ENCODE assay signal across 8 mouse cellular contexts in the genomic region with DNA sequence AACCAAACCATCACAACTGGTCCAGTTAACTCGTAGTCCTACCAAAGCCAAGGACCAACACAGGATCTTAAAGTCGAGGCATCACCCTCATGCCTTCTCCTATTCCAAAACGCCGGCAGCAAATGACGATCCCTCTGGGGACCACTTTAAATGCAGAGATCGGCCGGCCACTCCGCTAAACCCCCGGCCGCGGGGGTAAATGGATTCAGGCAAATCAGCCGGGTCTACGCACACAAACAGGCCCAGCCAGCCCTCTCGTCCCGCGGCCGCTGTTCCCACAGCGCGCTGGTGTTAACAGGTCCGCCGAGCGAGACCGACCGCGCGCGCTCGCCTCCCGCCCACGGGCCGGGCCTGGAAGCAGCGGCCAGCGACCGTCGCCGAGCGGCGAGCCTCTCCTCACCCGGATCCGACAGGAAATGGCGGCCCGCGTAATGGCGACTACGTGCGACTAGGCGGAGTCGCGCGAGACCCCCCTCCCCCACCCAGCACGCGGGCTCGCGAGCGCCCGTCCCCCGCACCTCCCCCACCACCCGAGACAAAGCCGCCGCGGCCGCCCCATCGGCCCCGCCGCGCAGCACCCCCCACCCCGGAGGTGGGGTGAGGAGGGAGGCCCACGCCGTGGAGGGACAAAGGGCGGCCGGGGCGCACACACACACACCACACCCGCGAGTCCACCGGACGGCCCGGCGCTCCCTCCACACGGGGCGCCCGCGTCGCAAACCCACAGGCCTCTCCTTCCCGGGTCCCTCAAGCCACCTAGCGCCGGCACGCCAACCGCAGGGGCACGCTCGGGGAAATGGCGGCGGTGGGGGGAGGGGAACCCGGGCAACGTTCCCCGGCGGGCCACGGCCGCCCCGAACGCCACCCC. TPM values are rescaled to one million over a fixed set of nuclear protein-coding genes. Genes with fewer than 3 reads are reported as not detected.
DNase-seq lines count a peak whose midpoint lies in the region; ATAC-seq and TF ChIP-seq lines count a peak whose summit lies in the region.

No protein-coding gene starts in this region.

- no peaks in the 10 kb centered on the region for H3K27me3 ChIP-seq in CH12.LX (replicated peaks)
- no peaks in the 10 kb centered on the region for H3K27me3 ChIP-seq in forebrain, embryonic 12.5 days
- no peaks in the 10 kb centered on the region for H3K27me3 ChIP-seq in neural tube, embryonic 13.5 days

- TF ChIP-seq POLR2A in CH12.LX (IDR thresholded peaks at IDR 0.05; ENCODE audit: low read depth, low read length) = no peak; the same call in 1 of the 2 replicates

- H3K27ac ChIP-seq in CH12.LX (ENCODE audit: insufficient read depth, low read depth) = peak overlapping the region; percentile 88
- H3K27ac ChIP-seq in forebrain, embryonic 12.5 days = peak overlapping the region; percentile 98
- peak overlapping the region; percentile 100 for H3K27ac ChIP-seq in neural tube, embryonic 13.5 days (replicated peaks)

- no peak for TF ChIP-seq RAD21 in CH12.LX (IDR thresholded peaks at IDR 0.05; ENCODE audit: low read depth, low read length)

- peak overlapping the region; percentile 91 for H3K9ac ChIP-seq in CH12.LX (ENCODE audit: insufficient read depth, low read depth)
- H3K9ac ChIP-seq in forebrain, embryonic 12.5 days = peak overlapping the region; percentile 99
- H3K9ac ChIP-seq in neural tube, embryonic 13.5 days = peak overlapping the region; percentile 100

- peaks cover 0 to 24% of the 10 kb centered on the region in 2 experiments; a peak in 2 of 4 replicates for H3K4me1 ChIP-seq in CH12.LX (ENCODE audit: control insufficient read depth in 1 of 2, insufficient read depth in 2 of 2)
- peaks cover 6% of the 10 kb centered on the region for H3K4me1 ChIP-seq in forebrain, embryonic 12.5 days
- peaks cover 23% of the 10 kb centered on the region for H3K4me1 ChIP-seq in neural tube, embryonic 13.5 days (replicated peaks)

- H3K9me3 ChIP-seq in CH12.LX (replicated peaks; ENCODE audit: low read length) = no peaks in the 10 kb centered on the region
- no peaks in the 10 kb centered on the region for H3K9me3 ChIP-seq in forebrain, embryonic 12.5 days
- no peaks in the 10 kb centered on the region for H3K9me3 ChIP-seq in neural tube, embryonic 13.5 days

- under 1% methylated on average over 97 of the region's 100 CpGs for WGBS in forebrain, embryonic 12.5 days
- under 1% methylated on average over 78 of the region's 100 CpGs for whole genome bisulfite sequencing in neural tube, embryonic 13.5 days

- peak; percentile 56 for ATAC-seq in forebrain, embryonic 12.5 days (ENCODE audit: low FRiP score)
- ATAC-seq in neural tube, embryonic 13.5 days (ENCODE audit: low read depth) = peak; percentile 63

- in situ Hi-C loops in CH12.LX (cut with MboI; ENCODE audit: low pct_ligation_motif_present, low pct_unique_long_range_greater_than_20kb, low sequenced_read_pairs) = no loop called here

- intact Hi-C loops in heart, postnatal 14 days (cut with DNase I) = loop anchor here (5.0 kb wide), 1 partner anchor 141 kb away; no protein-coding TSS in a partner anchor

- peaks cover 12 to 33% of the 10 kb centered on the region in 2 experiments for H3K36me3 ChIP-seq in CH12.LX (replicated peaks in 1 of 2; ENCODE audit: control insufficient read depth in 1 of 2, insufficient read depth in 1 of 2, low read length in 1 of 2)
- peaks cover 17% of the 10 kb centered on the region for H3K36me3 ChIP-seq in forebrain, embryonic 12.5 days (replicated peaks)
- peaks cover 23% of the 10 kb centered on the region for H3K36me3 ChIP-seq in neural tube, embryonic 13.5 days

- TF ChIP-seq CTCF in CH12.LX (conservative IDR thresholded peaks at IDR 0.05 in 1 of 2, IDR thresholded peaks at IDR 0.05 in 1 of 2; ENCODE audit: low read depth in 2 of 2, low read length in 2 of 2) = no peak

- H3K4me3 ChIP-seq in CH12.LX (replicated peaks in 1 of 3; ENCODE audit: low read depth in 2 of 3, low read length in 2 of 3, poor library complexity in 1 of 3) = peak overlapping the region; percentile 87 to 96 (median 89)
- H3K4me3 ChIP-seq in forebrain, embryonic 12.5 days (replicated peaks) = peak overlapping the region; percentile 99
- H3K4me3 ChIP-seq in neural tube, embryonic 13.5 days = peak overlapping the region; percentile 79

- dilution Hi-C loops in CH12.LX (cut with MboI; ENCODE audit: extremely low pct_ligation_motif_present, extremely low pct_unique_long_range_greater_than_20kb, low sequenced_read_pairs) = no loop called here

- no peak for TF ChIP-seq EP300 in CH12.LX (IDR thresholded peaks at IDR 0.05; ENCODE audit: low read length)

- peaks cover 47% of the 10 kb centered on the region for H3K79me2 ChIP-seq in CH12.LX (replicated peaks; ENCODE audit: control insufficient read depth, extremely low read depth, insufficient read depth, poor library complexity, severe bottlenecking)

- H3K4me2 ChIP-seq in CH12.LX (ENCODE audit: insufficient read depth, low read depth, poor library complexity, severe bottlenecking) = peak overlapping the region; percentile 66; the same call in 1 of the 2 replicates
- peak overlapping the region; percentile 62 for H3K4me2 ChIP-seq in forebrain, embryonic 12.5 days
- H3K4me2 ChIP-seq in neural tube, embryonic 13.5 days = peak overlapping the region; percentile 91

- DNase-seq in CH12.LX (ENCODE audit: extremely low read depth) = peak; percentile 66
- peak; percentile 87 for DNase-seq in brain, adult 2 months (ENCODE audit: low read depth, low spot score)
- DNase-seq in heart, postnatal 14 days = peak; percentile 80 to 82
- peak; percentile 67 to 76 for DNase-seq in layer of hippocampus, adult 18-20 months (ENCODE audit: low spot score in 2 of 2)
- DNase-seq in lung, adult 18-20 months = peak; percentile 74 to 79
- peak; percentile 55 for DNase-seq in telencephalon, adult 2 months (ENCODE audit: low read depth, low spot score)

TF ChIP-seq in CH12.LX, 34 proteins besides CTCF, POLR2A, EP300 and RAD21:
- TF ChIP-seq HCFC1 (IDR thresholded peaks at IDR 0.05; ENCODE audit: low read depth, low read length) = peak; percentile 44
- TF ChIP-seq CHD2 (IDR thresholded peaks at IDR 0.05; ENCODE audit: low read length) = peak; percentile 91
- TF ChIP-seq BHLHE40 (IDR thresholded peaks at IDR 0.05; ENCODE audit: low read depth, low read length) = peak; percentile 62
- peak; percentile 36; the same call in 1 of the 2 replicates for TF ChIP-seq SIN3A (IDR thresholded peaks at IDR 0.05; ENCODE audit: low read length)
- peak; percentile 15; the same call in 1 of the 2 replicates for TF ChIP-seq MXI1 (IDR thresholded peaks at IDR 0.05; ENCODE audit: low read depth, low read length)
- TF ChIP-seq MAFK (IDR thresholded peaks at IDR 0.05; ENCODE audit: insufficient replicate concordance, low read length) = no peak
- TF ChIP-seq IRF4 (IDR thresholded peaks at IDR 0.05; ENCODE audit: low read depth, low read length) = no peak
- TF ChIP-seq MAZ (IDR thresholded peaks at IDR 0.05; ENCODE audit: low read depth, low read length) = no peak

RNA-seq across cellular contexts. Expression of gene Rmi1, which starts 0.7 kb away (rescaled TPM):
- 6.8 and 7.1 TPM in 2 replicates for total RNA-seq in CH12.LX (2012; rRNA removed)
- 7.7 and 8.4 TPM in 2 replicates for total RNA-seq in CH12.LX (2014; rRNA removed)
- 11.0 and 11.1 TPM in 2 replicates for polyA plus RNA-seq in CH12.LX (2012; ENCODE audit: insufficient read length, low read depth)
- 32.3 and 36.1 TPM in 2 replicates for polyA plus RNA-seq in forebrain, embryonic 12.5 days (2016; fragmentation: Nextera tagmentation; extraction: Ambion mirVana)
- 1 to 10 TPM; 9.5 to 9.6 TPM for total RNA-seq in heart, postnatal 14 days (2021)
- 10 to 100 TPM; 15.4 to 16.6 TPM for total RNA-seq in layer of hippocampus, adult 18-20 months (2021)
- polyA plus RNA-seq in neural tube, embryonic 13.5 days (2015; fragmentation: Nextera tagmentation; extraction: Ambion mirVana) = 23.1 and 23.6 TPM in 2 replicates

RNA-seq across cellular contexts. Expression of gene Hnrnpk, which starts 1.8 kb away (rescaled TPM):
- total RNA-seq in CH12.LX (2012; rRNA removed) = 411 and 510 TPM in 2 replicates
- 1,174 and 1,271 TPM in 2 replicates for total RNA-seq in CH12.LX (2014; rRNA removed)
- polyA plus RNA-seq in CH12.LX (2012; ENCODE audit: insufficient read length, low read depth) = 1,522 and 1,549 TPM in 2 replicates
- polyA plus RNA-seq in forebrain, embryonic 12.5 days (2016; fragmentation: Nextera tagmentation; extraction: Ambion mirVana) = 2,341 and 2,520 TPM in 2 replicates
- total RNA-seq in heart, postnatal 14 days (2021) = 100 to 1,000 TPM; 547 to 571 TPM
- total RNA-seq in layer of hippocampus, adult 18-20 months (2021) = 100 to 1,000 TPM; 658 to 684 TPM
- 1,581 and 1,759 TPM in 2 replicates for polyA plus RNA-seq in neural tube, embryonic 13.5 days (2015; fragmentation: Nextera tagmentation; extraction: Ambion mirVana)

RNA-seq across cellular contexts. Expression of gene 2210016F16Rik, which starts 16.3 kb away (rescaled TPM):
- 0.42 and 0.51 TPM in 2 replicates for total RNA-seq in CH12.LX (2012; rRNA removed)
- 0.12 TPM in 1 of 2 replicates, not detected in the other for total RNA-seq in CH12.LX (2014; rRNA removed)
- 4.7 and 5.3 TPM in 2 replicates for polyA plus RNA-seq in CH12.LX (2012; ENCODE audit: insufficient read length, low read depth)
- polyA plus RNA-seq in forebrain, embryonic 12.5 days (2016; fragmentation: Nextera tagmentation; extraction: Ambion mirVana) = 25.3 and 28.4 TPM in 2 replicates
- 10 to 100 TPM; 12.7 to 13.7 TPM for total RNA-seq in heart, postnatal 14 days (2021)
- total RNA-seq in layer of hippocampus, adult 18-20 months (2021) = 1 to 10 TPM; 7.8 to 8.3 TPM
- 24.8 and 26.4 TPM in 2 replicates for polyA plus RNA-seq in neural tube, embryonic 13.5 days (2015; fragmentation: Nextera tagmentation; extraction: Ambion mirVana)

RNA-seq across cellular contexts. Expression of gene Kif27, which starts 42.4 kb away (rescaled TPM):
- total RNA-seq in CH12.LX (2012; rRNA removed) (not detected in 2 replicates), CH12.LX (2014; rRNA removed) (not detected in 2 replicates)
- polyA plus RNA-seq in CH12.LX (2012; ENCODE audit: insufficient read length, low read depth) = not detected in 2 replicates
- polyA plus RNA-seq in forebrain, embryonic 12.5 days (2016; fragmentation: Nextera tagmentation; extraction: Ambion mirVana) = 1.7 TPM in 2 replicates
- under 1 TPM; 0.10 to 0.24 TPM for total RNA-seq in heart, postnatal 14 days (2021)
- total RNA-seq in layer of hippocampus, adult 18-20 months (2021) = 1 to 10 TPM; 3.3 to 3.6 TPM
- polyA plus RNA-seq in neural tube, embryonic 13.5 days (2015; fragmentation: Nextera tagmentation; extraction: Ambion mirVana) = 1.2 and 1.3 TPM in 2 replicates

Comparison
In these comparisons a context has a peak if more than half of its experiments do, and no peak if none do; other contexts are left out.
1. Peak in every context shown above with its lines: DNase-seq, ATAC-seq, H3K4me3 ChIP-seq and H3K27ac ChIP-seq.
2. RNA of gene 2210016F16Rik, which starts 16.3 kb away (total RNA-seq): 12.7 to 13.7 TPM in heart, postnatal 14 days and 7.8 to 8.3 TPM in layer of hippocampus, adult 18-20 months; 0.12 to 0.51 TPM in CH12.LX; every median in the first group is over 4 times any median in the second.